In the genomic region with DNA sequence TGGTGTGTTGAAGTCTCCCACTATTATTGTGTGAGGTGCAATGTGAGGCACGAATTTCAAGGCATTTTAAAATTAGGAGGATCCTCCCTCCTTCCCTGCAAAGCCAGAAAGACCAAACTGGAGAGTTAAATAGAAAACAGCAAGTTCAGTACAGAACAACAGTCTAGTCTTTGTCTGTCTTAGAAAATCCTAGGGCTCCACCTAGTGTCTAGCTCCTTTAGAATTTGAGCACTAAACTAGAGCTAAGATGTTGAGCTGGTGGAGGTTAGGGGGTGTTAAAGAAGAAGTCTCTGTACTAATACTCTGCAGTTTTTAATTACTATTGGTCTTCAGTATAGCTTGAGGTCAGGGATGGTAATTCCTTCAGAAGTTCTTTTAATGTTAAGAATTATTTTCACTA, we compare ENCODE assay signal across 10 mouse cellular contexts. TPM values are rescaled to one million over a fixed set of nuclear protein-coding genes. Genes with fewer than 3 reads are reported as not detected.
DNase-seq lines count a peak whose midpoint lies in the region; ATAC-seq and TF ChIP-seq lines count a peak whose summit lies in the region.
"Had no signal": no experiment of that assay in that cellular context is flagged by ENCODE, and none has a peak within 500 bp of the region (broad histone marks: within the 10 kb centered on the region; RNA-seq: fewer than 3 reads in every experiment).

No protein-coding gene starts in this region.

- H3K27ac ChIP-seq in layer of hippocampus, adult 2 months, result no peak overlapping the region
- no peak overlapping the region for H3K27ac ChIP-seq in kidney, embryonic 14.5 days (ENCODE audit: low read depth, low read length)

- no peak overlapping the region for H3K9ac ChIP-seq in kidney, embryonic 14.5 days (ENCODE audit: low read depth, low read length)

- H3K36me3 ChIP-seq in kidney, embryonic 14.5 days (ENCODE audit: control insufficient read depth, insufficient read depth, low read length), result no peaks in the 10 kb centered on the region

- H3K4me1 ChIP-seq in kidney, embryonic 14.5 days (ENCODE audit: control insufficient read depth, insufficient read depth, low read length), result no peaks in the 10 kb centered on the region

- ATAC-seq in erythroid progenitor cell, adult 5-6 weeks (replicated peaks; ENCODE audit: low FRiP score, poor library complexity, severe bottlenecking), result no peak
- no peak for ATAC-seq in kidney, embryonic 14.5 days (ENCODE audit: low FRiP score, low TSS enrichment)

- no peak overlapping the region for H3K4me3 ChIP-seq in layer of hippocampus, adult 2 months
- no peak overlapping the region for H3K4me3 ChIP-seq in kidney, embryonic 14.5 days (ENCODE audit: low read length)
- H3K4me3 ChIP-seq: erythroblast, embryonic 14.5 days had no signal

- peak; percentile 79 for TF ChIP-seq CTCF in layer of hippocampus, adult 2 months (conservative IDR thresholded peaks at IDR 0.05)

- H3K9me3 ChIP-seq in kidney, embryonic 14.5 days (ENCODE audit: control insufficient read depth, low read length), result no peaks in the 10 kb centered on the region

- H3K4me2 ChIP-seq in kidney, embryonic 14.5 days (replicated peaks; ENCODE audit: low read depth, low read length), result no peak overlapping the region

- 6% methylated on average over 1 of the region's 1 CpGs for WGBS in kidney, embryonic 14.5 days

- no peaks in the 10 kb centered on the region for H3K27me3 ChIP-seq in kidney, embryonic 14.5 days (ENCODE audit: control insufficient read depth, insufficient read depth, low read length)

- DNase-seq in cerebellum, postnatal 14 days, result peak; percentile 36 to 65
- no peak for DNase-seq in cerebellum, adult 11 months
- peak; percentile 64 to 66 for DNase-seq in layer of hippocampus, adult 2 months (ENCODE audit: low spot score in 2 of 2)
- no peak for DNase-seq in layer of hippocampus, postnatal 36 days
- DNase-seq in 3T3-L1 (ENCODE audit: low read depth, low spot score), result peak; percentile 50
- DNase-seq in c-Kit-positive CD71-negative TER-119-negative erythroid progenitor cells, embryonic 14.5 days (ENCODE audit: low read depth), result peak; percentile 10

RNA-seq across cellular contexts. Expression of gene Olfr291, which starts 58.7 kb away (rescaled TPM):
- not detected for total RNA-seq in layer of hippocampus, adult 2 months (2021)
- total RNA-seq in layer of hippocampus, postnatal 36 days (2021), result not detected
- not detected in 2 replicates for total RNA-seq in erythroid progenitor cell, adult 5-6 weeks (2015; ENCODE audit: low replicate concordance)
- total RNA-seq in erythroid progenitor cell, adult 5-6 weeks (2017; ENCODE audit: low replicate concordance), result not detected in 2 replicates
- not detected in 2 replicates for polyA plus RNA-seq in kidney, embryonic 14.5 days (2014; fragmentation: Nextera tagmentation; extraction: Ambion mirVana)
- total RNA-seq: neutrophil, adult 5-6 weeks had no signal
- polyA plus RNA-seq: erythroblast, embryonic 14.5 days had no signal

Comparison
In these comparisons a context has a peak if more than half of its experiments do, and no peak if none do; other contexts are left out.
1. DNase-seq: peak in cerebellum, postnatal 14 days (2 of 2), layer of hippocampus, adult 2 months (2 of 2), 3T3-L1 (single experiment) and c-Kit-positive CD71-negative TER-119-negative erythroid progenitor cells, embryonic 14.5 days (single experiment); none in cerebellum, adult 11 months (single experiment) and layer of hippocampus, postnatal 36 days (0 of 2).